In genomic region chr5:122968322-122968721, GRCm38 (mm10) we compare ENCODE assay signal across 8 mouse cellular contexts. TPM values are rescaled to one million over a fixed set of nuclear protein-coding genes. Genes with fewer than 3 reads are reported as not detected.
DNase-seq lines count a peak whose midpoint lies in the region; ATAC-seq and TF ChIP-seq lines count a peak whose summit lies in the region.

No protein-coding gene starts in this region.

- no peaks in the 10 kb centered on the region for H3K9me3 ChIP-seq in heart, embryonic 10.5 days
- no peaks in the 10 kb centered on the region for H3K9me3 ChIP-seq in liver, postnatal 0 days (ENCODE audit: low read length)

- H3K4me1 ChIP-seq in cortical plate, adult 2 months (ENCODE audit: control insufficient read depth, insufficient read depth, low read length), result no peaks in the 10 kb centered on the region; the same call in 1 of the 2 replicates
- peaks cover 9% of the 10 kb centered on the region; the same call in 1 of the 2 replicates for H3K4me1 ChIP-seq in heart, embryonic 10.5 days
- H3K4me1 ChIP-seq in liver, postnatal 0 days (ENCODE audit: insufficient read depth), result 0 out of 2 replicates have a peak, but pooled peaks cover 2% of the 10 kb centered on the region

- TF ChIP-seq EP300 in liver, postnatal 0 days (IDR thresholded peaks at IDR 0.05; ENCODE audit: low read depth), result no peak

- no peaks in the 10 kb centered on the region for H3K27me3 ChIP-seq in heart, embryonic 10.5 days (ENCODE audit: insufficient read depth, poor library complexity, severe bottlenecking)
- no peaks in the 10 kb centered on the region for H3K27me3 ChIP-seq in liver, postnatal 0 days (ENCODE audit: insufficient read depth, low read length)

- 17% methylated on average over 4 of the region's 4 CpGs for WGBS in heart, embryonic 10.5 days
- WGBS in liver, postnatal 0 days (ENCODE audit: insufficient replicate concordance), result 14% methylated on average over 4 of the region's 4 CpGs

- no peak for TF ChIP-seq POLR2A in cortical plate, adult 2 months (IDR thresholded peaks at IDR 0.05; ENCODE audit: extremely low read depth, insufficient read depth, low read length)

- TF ChIP-seq CTCF in cortical plate, adult 2 months (IDR thresholded peaks at IDR 0.05; ENCODE audit: extremely low read depth, insufficient read depth, low read length), result peak; percentile 82
- TF ChIP-seq CTCF in liver, postnatal 0 days (IDR thresholded peaks at IDR 0.05; ENCODE audit: low read depth), result peak; percentile 95

- H3K36me3 ChIP-seq in heart, embryonic 10.5 days, result no peaks in the 10 kb centered on the region
- no peaks in the 10 kb centered on the region for H3K36me3 ChIP-seq in liver, postnatal 0 days (replicated peaks; ENCODE audit: insufficient read depth, low read length)

- H3K4me3 ChIP-seq in cortical plate, adult 2 months (ENCODE audit: insufficient read depth, low read length), result no peak overlapping the region
- no peak overlapping the region for H3K4me3 ChIP-seq in heart, embryonic 10.5 days
- no peak overlapping the region for H3K4me3 ChIP-seq in liver, postnatal 0 days (ENCODE audit: low read depth, low read length)

- no peak overlapping the region for H3K27ac ChIP-seq in cortical plate, adult 2 months (ENCODE audit: insufficient read depth, low read length)
- no peak overlapping the region for H3K27ac ChIP-seq in heart, embryonic 10.5 days
- H3K27ac ChIP-seq in liver, postnatal 0 days (ENCODE audit: low read depth), result no peak overlapping the region

- ATAC-seq in CD4-positive, CD25-positive, alpha-beta regulatory T cell, adult 4 months, result peak; percentile 87
- peak; percentile 54 for ATAC-seq in activated CD4-positive, CD25-positive, alpha-beta regulatory T cell, adult 4 months
- ATAC-seq in liver, postnatal 0 days, result peak; percentile 62; the same call in 1 of the 2 replicates

- no peak overlapping the region for H3K4me2 ChIP-seq in liver, postnatal 0 days (ENCODE audit: low read depth, low read length)

- peak; percentile 84 for DNase-seq in heart, embryonic 10.5 days (ENCODE audit: low spot score)
- DNase-seq in kidney, postnatal 25 days, result peak; percentile 82 to 90
- peak; percentile 81 for DNase-seq in liver, postnatal 0 days
- DNase-seq in retina, postnatal 1 day, result peak; percentile 86
- DNase-seq in urinary bladder, adult 2 months (ENCODE audit: low spot score), result peak; percentile 53

- no peak overlapping the region for H3K9ac ChIP-seq in liver, postnatal 0 days (replicated peaks)

RNA-seq across cellular contexts. Expression of gene Kdm2b, which starts 21.3 kb away (rescaled TPM):
- 10 to 100 TPM; 33.1 to 51.1 TPM for polyA plus RNA-seq in CD4-positive, CD25-positive, alpha-beta regulatory T cell, adult 4 months (2017; shearing (Covaris generic))
- 10 to 100 TPM; 28.2 to 43.2 TPM for polyA plus RNA-seq in activated CD4-positive, CD25-positive, alpha-beta regulatory T cell, adult 4 months (2017; shearing (Covaris generic))
- polyA plus RNA-seq in cortical plate, adult 2 months (2012; rRNA removed), result 16.6 and 18.7 TPM in 2 replicates
- polyA plus RNA-seq in heart, embryonic 10.5 days (2016; fragmentation: Nextera tagmentation; extraction: Ambion mirVana), result 35.5 and 47.1 TPM in 2 replicates
- polyA plus RNA-seq in liver, postnatal 0 days (2015; fragmentation: Nextera tagmentation; extraction: Ambion mirVana), result 7.6 and 8.3 TPM in 2 replicates
- 20.5 and 28.8 TPM in 2 replicates for polyA plus RNA-seq in urinary bladder, adult 2 months (2012; rRNA removed)

RNA-seq across cellular contexts. Expression of gene Orai1, which starts 46.6 kb away (rescaled TPM):
- polyA plus RNA-seq in CD4-positive, CD25-positive, alpha-beta regulatory T cell, adult 4 months (2017; shearing (Covaris generic)), result 1 to 10 TPM; 4.2 to 8.1 TPM
- 1 to 10 TPM; 8.1 to 9.4 TPM for polyA plus RNA-seq in activated CD4-positive, CD25-positive, alpha-beta regulatory T cell, adult 4 months (2017; shearing (Covaris generic))
- 13.2 and 14.3 TPM in 2 replicates for polyA plus RNA-seq in cortical plate, adult 2 months (2012; rRNA removed)
- 13.4 and 14.4 TPM in 2 replicates for polyA plus RNA-seq in heart, embryonic 10.5 days (2016; fragmentation: Nextera tagmentation; extraction: Ambion mirVana)
- polyA plus RNA-seq in liver, postnatal 0 days (2015; fragmentation: Nextera tagmentation; extraction: Ambion mirVana), result 12.4 and 13.1 TPM in 2 replicates
- polyA plus RNA-seq in urinary bladder, adult 2 months (2012; rRNA removed), result 34.2 and 41.7 TPM in 2 replicates
